Mouse (Mus musculus) kidney, postnatal 10 days (tissue): ENCODE measurements at regions not wholly inside any gene's neighbourhood (a gene's known extent, or its start where the extent isn't known, plus 50 kb on each side); places are given as distances from the start of the nearest gene placed in this dataset.

ENCODE experiments used
- DNase-seq: peaks from one replicate; pipeline ENCODE4 v3.0.0; 2021; ENCODE audit warnings: mixed read lengths

- DNase-seq = no peak
Measured at GRCm38 (mm10) chr14:80789131-80789530, 805.2 kb downstream of the Olfm4 start.

- no peak for DNase-seq
Measured at GRCm38 (mm10) chr14:80799370-80799959, 815.6 kb downstream of the Olfm4 start.

GRCm38 (mm10) chr14:80830476-80830875 lies 846.6 kb downstream of the Olfm4 start:
- DNase-seq = no peak

GRCm38 (mm10) chr14:80844550-80844949 lies 860.7 kb downstream of the Olfm4 start:
- DNase-seq = no peak

GRCm38 (mm10) chr14:80845576-80846269 lies 861.8 kb downstream of the Olfm4 start:
- DNase-seq = peak; percentile 78

GRCm38 (mm10) chr14:80846420-80847083 lies 862.7 kb downstream of the Olfm4 start:
- no peak for DNase-seq
